Mouse (Mus musculus): ENCODE results near the gene Inpp4a. TPM values are rescaled to one million over a fixed set of nuclear protein-coding genes. Genes with fewer than 3 reads are reported as not detected.

Inpp4a gene
- total and polyA plus RNA-seq, 3 experiments = 2.9 to 6.2 (median 6.1) TPM

GRCm38 (mm10) chr1:37317644-37318285 is 18.1 kb downstream of the Inpp4a start:
- Histone ChIP-seq H3K36me3 (replicated peaks) (no peaks in the 10 kb centered on the region), H3K4me1 (ENCODE audit: insufficient read depth, low read depth, low read length) (no peaks in the 10 kb centered on the region), H3K4me3 (ENCODE audit: low read depth, low read length) (no peak overlapping the region), H3K27me3 (ENCODE audit: insufficient read depth, low read length) (peaks cover 24% of the 10 kb centered on the region; the same call in 1 of the 2 replicates), H3K9me3 (replicated peaks) (no peaks in the 10 kb centered on the region)
- ATAC-seq (ENCODE audit: extremely low read depth, insufficient number of reproducible peaks, low FRiP score, poor library complexity, severe bottlenecking) = no peak
- no peak for TF ChIP-seq GATA1 (IDR thresholded peaks at IDR 0.05; ENCODE audit: borderline replicate concordance, low read length)
- no peak for TF ChIP-seq POLR2AphosphoS5 (IDR thresholded peaks at IDR 0.05; ENCODE audit: insufficient replicate concordance, low read depth, low read length)
- no peak for TF ChIP-seq TAL1 (conservative IDR thresholded peaks at IDR 0.05; ENCODE audit: low read depth, low read length)
- TF ChIP-seq GATA2 (IDR thresholded peaks at IDR 0.05; ENCODE audit: borderline replicate concordance, low read depth, low read length) = no peak
- no peak for TF ChIP-seq CTCF (IDR thresholded peaks at IDR 0.05; ENCODE audit: low read depth, low read length)
- no peak for DNase-seq (ENCODE audit: low spot score)

- TF ChIP-seq GATA1 (IDR thresholded peaks at IDR 0.05; ENCODE audit: borderline replicate concordance, low read length) (no peak), TAL1 (conservative IDR thresholded peaks at IDR 0.05; ENCODE audit: low read depth, low read length) (no peak), POLR2AphosphoS5 (IDR thresholded peaks at IDR 0.05; ENCODE audit: insufficient replicate concordance, low read depth, low read length) (no peak), GATA2 (IDR thresholded peaks at IDR 0.05; ENCODE audit: borderline replicate concordance, low read depth, low read length) (no peak), CTCF (IDR thresholded peaks at IDR 0.05; ENCODE audit: low read depth, low read length) (no peak)
- DNase-seq (ENCODE audit: low spot score) (no peak), ATAC-seq (ENCODE audit: extremely low read depth, insufficient number of reproducible peaks, low FRiP score, poor library complexity, severe bottlenecking) (no peak)
- Histone ChIP-seq H3K9me3 (replicated peaks) (no peaks in the 10 kb centered on the region), H3K4me3 (ENCODE audit: low read depth, low read length) (no peak overlapping the region), H3K27me3 (ENCODE audit: insufficient read depth, low read length) (peaks cover 30% of the 10 kb centered on the region; the same call in 1 of the 2 replicates), H3K4me1 (ENCODE audit: insufficient read depth, low read depth, low read length) (no peaks in the 10 kb centered on the region), H3K36me3 (replicated peaks) (no peaks in the 10 kb centered on the region)
Observed at GRCm38 (mm10) chr1:37318558-37318957, 18.9 kb downstream of the Inpp4a start.

GRCm38 (mm10) chr1:37322690-37323089 is 23.0 kb downstream of the Inpp4a start:
- no peak overlapping the region for H3K4me3 ChIP-seq (ENCODE audit: low read depth, low read length)
- no peaks in the 10 kb centered on the region for H3K36me3 ChIP-seq (replicated peaks)
- DNase-seq (ENCODE audit: low spot score) (no peak), ATAC-seq (ENCODE audit: extremely low read depth, insufficient number of reproducible peaks, low FRiP score, poor library complexity, severe bottlenecking) (no peak)
- H3K9me3 ChIP-seq (replicated peaks) = no peaks in the 10 kb centered on the region
- no peaks in the 10 kb centered on the region for H3K4me1 ChIP-seq (ENCODE audit: insufficient read depth, low read depth, low read length)
- TF ChIP-seq TAL1 (conservative IDR thresholded peaks at IDR 0.05; ENCODE audit: low read depth, low read length) (no peak), POLR2AphosphoS5 (IDR thresholded peaks at IDR 0.05; ENCODE audit: insufficient replicate concordance, low read depth, low read length) (no peak), GATA1 (IDR thresholded peaks at IDR 0.05; ENCODE audit: borderline replicate concordance, low read length) (no peak), GATA2 (IDR thresholded peaks at IDR 0.05; ENCODE audit: borderline replicate concordance, low read depth, low read length) (no peak), CTCF (IDR thresholded peaks at IDR 0.05; ENCODE audit: low read depth, low read length) (no peak)
- H3K27me3 ChIP-seq (ENCODE audit: insufficient read depth, low read length) = peaks cover 25% of the 10 kb centered on the region; the same call in 1 of the 2 replicates

- no peak for DNase-seq (ENCODE audit: low spot score)
- Histone ChIP-seq H3K9me3 (replicated peaks) (no peaks in the 10 kb centered on the region), H3K4me1 (ENCODE audit: insufficient read depth, low read depth, low read length) (no peaks in the 10 kb centered on the region), H3K4me3 (ENCODE audit: low read depth, low read length) (no peak overlapping the region), H3K36me3 (replicated peaks) (no peaks in the 10 kb centered on the region), H3K27me3 (ENCODE audit: insufficient read depth, low read length) (peaks cover 25% of the 10 kb centered on the region; the same call in 1 of the 2 replicates)
- no peak for ATAC-seq (ENCODE audit: extremely low read depth, insufficient number of reproducible peaks, low FRiP score, poor library complexity, severe bottlenecking)
- TF ChIP-seq POLR2AphosphoS5 (IDR thresholded peaks at IDR 0.05; ENCODE audit: insufficient replicate concordance, low read depth, low read length) (no peak), GATA2 (IDR thresholded peaks at IDR 0.05; ENCODE audit: borderline replicate concordance, low read depth, low read length) (no peak), CTCF (IDR thresholded peaks at IDR 0.05; ENCODE audit: low read depth, low read length) (no peak), GATA1 (IDR thresholded peaks at IDR 0.05; ENCODE audit: borderline replicate concordance, low read length) (no peak), TAL1 (conservative IDR thresholded peaks at IDR 0.05; ENCODE audit: low read depth, low read length) (no peak)
Observed at GRCm38 (mm10) chr1:37323208-37323607, 23.5 kb downstream of the Inpp4a start.

GRCm38 (mm10) chr1:37324569-37324968 is 24.9 kb downstream of the Inpp4a start:
- no peak for ATAC-seq (ENCODE audit: extremely low read depth, insufficient number of reproducible peaks, low FRiP score, poor library complexity, severe bottlenecking)
- Histone ChIP-seq H3K36me3 (replicated peaks) (no peaks in the 10 kb centered on the region), H3K4me1 (ENCODE audit: insufficient read depth, low read depth, low read length) (no peaks in the 10 kb centered on the region), H3K4me3 (ENCODE audit: low read depth, low read length) (no peak overlapping the region), H3K27me3 (ENCODE audit: insufficient read depth, low read length) (peaks cover 22% of the 10 kb centered on the region; the same call in 1 of the 2 replicates), H3K9me3 (replicated peaks) (peaks cover 7% of the 10 kb centered on the region)
- DNase-seq (ENCODE audit: low spot score) = no peak
- no peak for TF ChIP-seq GATA2 (IDR thresholded peaks at IDR 0.05; ENCODE audit: borderline replicate concordance, low read depth, low read length)
- TF ChIP-seq CTCF (IDR thresholded peaks at IDR 0.05; ENCODE audit: low read depth, low read length) = no peak
- TF ChIP-seq POLR2AphosphoS5 (IDR thresholded peaks at IDR 0.05; ENCODE audit: insufficient replicate concordance, low read depth, low read length) = no peak
- no peak for TF ChIP-seq TAL1 (conservative IDR thresholded peaks at IDR 0.05; ENCODE audit: low read depth, low read length)
- TF ChIP-seq GATA1 (IDR thresholded peaks at IDR 0.05; ENCODE audit: borderline replicate concordance, low read length) = no peak

- Histone ChIP-seq H3K9me3 (replicated peaks) (peaks cover 7% of the 10 kb centered on the region), H3K27me3 (ENCODE audit: insufficient read depth, low read length) (peaks cover 18% of the 10 kb centered on the region), H3K4me3 (ENCODE audit: low read depth, low read length) (no peak overlapping the region), H3K4me1 (ENCODE audit: insufficient read depth, low read depth, low read length) (no peaks in the 10 kb centered on the region), H3K36me3 (replicated peaks) (no peaks in the 10 kb centered on the region)
- ATAC-seq (ENCODE audit: extremely low read depth, insufficient number of reproducible peaks, low FRiP score, poor library complexity, severe bottlenecking) (no peak), DNase-seq (ENCODE audit: low spot score) (no peak)
- TF ChIP-seq GATA1 (IDR thresholded peaks at IDR 0.05; ENCODE audit: borderline replicate concordance, low read length) (no peak), GATA2 (IDR thresholded peaks at IDR 0.05; ENCODE audit: borderline replicate concordance, low read depth, low read length) (no peak), CTCF (IDR thresholded peaks at IDR 0.05; ENCODE audit: low read depth, low read length) (no peak), POLR2AphosphoS5 (IDR thresholded peaks at IDR 0.05; ENCODE audit: insufficient replicate concordance, low read depth, low read length) (no peak), TAL1 (conservative IDR thresholded peaks at IDR 0.05; ENCODE audit: low read depth, low read length) (no peak)
Observed at GRCm38 (mm10) chr1:37327311-37327710, 27.6 kb downstream of the Inpp4a start.
